Mouse (Mus musculus) c-Kit-positive CD71-positive TER-119-negative erythroid progenitor cells, embryonic 14.5 days (primary cell): Measurements from ENCODE around the gene Naa10.

Experiments used
- DNase-seq: peaks from one replicate; pipeline ENCODE4 v3.0.0-alpha.2; 2013; ENCODE audit warnings: low read depth

Gene Naa10

GRCm38 (mm10) chrX:73914827-73915703 lies 6.7 kb downstream of the Naa10 start:
- peak; percentile 90 for DNase-seq

- DNase-seq: no peak
Observed at GRCm38 (mm10) chrX:73911588-73911987, 10.2 kb downstream of the Naa10 start.

GRCm38 (mm10) chrX:73911156-73911555 lies 10.6 kb downstream of the Naa10 start:
- no peak for DNase-seq

DNA sequence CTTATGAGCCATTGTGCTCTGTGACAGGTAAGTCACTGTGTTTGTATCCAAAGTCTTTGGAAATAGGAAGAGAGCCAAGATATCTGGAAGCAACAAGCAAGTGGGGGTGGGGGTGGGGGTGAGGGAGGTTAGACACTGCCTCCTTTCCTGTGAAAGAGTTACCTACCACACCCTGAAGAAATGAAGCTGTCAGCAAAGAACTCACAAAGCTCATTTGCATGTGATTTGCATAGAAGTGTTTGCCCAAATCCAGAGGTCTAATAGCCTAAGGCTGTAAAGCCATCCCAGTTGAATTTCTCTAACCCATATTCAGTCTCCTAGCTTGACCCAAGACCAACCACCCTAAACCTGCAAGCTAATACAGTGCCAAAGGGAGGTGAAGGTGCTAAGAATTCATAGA lies 11.3 kb downstream of the Naa10 start:
- DNase-seq: no peak

DNA sequence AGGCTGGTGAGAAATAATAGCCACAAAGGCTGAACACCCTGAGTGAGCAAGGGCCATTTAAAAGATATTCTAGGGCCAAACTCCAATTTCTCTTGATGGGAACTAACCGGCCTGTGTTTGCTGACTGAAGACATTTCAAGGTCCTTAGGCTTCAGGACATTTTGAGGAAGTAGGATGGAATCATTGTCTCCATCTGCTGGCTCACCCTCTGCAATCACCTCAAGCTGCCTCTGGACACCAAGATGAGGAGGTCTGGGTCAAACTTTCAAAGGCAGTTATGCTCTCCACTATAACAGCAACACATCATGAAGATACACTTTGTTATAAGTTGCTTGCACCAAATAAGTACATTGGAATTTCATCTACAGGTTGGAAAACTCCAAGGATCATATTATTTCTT lies 11.7 kb downstream of the Naa10 start:
- DNase-seq: no peak

- no peak for DNase-seq
Observed at GRCm38 (mm10) chrX:73897959-73898358, 23.8 kb downstream of the Naa10 start.

GRCm38 (mm10) chrX:73895719-73896118 lies 26.0 kb downstream of the Naa10 start, which contains the start of gene L1cam:
TSS of gene L1cam (minus strand) at chrX:73896105.
- DNase-seq: peak; percentile 28

DNA sequence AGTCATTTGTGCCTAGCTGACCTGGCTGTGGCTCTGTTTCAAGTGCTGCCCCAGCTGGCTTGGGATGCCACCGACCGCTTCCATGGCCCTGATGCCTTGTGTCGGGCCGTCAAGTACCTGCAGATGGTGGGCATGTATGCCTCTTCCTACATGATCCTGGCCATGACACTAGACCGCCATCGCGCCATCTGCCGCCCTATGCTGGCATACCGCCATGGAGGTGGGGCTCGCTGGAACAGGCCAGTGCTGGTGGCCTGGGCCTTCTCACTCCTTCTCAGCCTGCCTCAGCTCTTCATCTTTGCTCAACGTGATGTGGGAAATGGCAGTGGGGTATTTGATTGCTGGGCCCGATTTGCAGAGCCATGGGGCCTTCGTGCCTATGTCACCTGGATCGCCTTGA lies 28.9 kb downstream of the Naa10 start:
- no peak for DNase-seq

DNA sequence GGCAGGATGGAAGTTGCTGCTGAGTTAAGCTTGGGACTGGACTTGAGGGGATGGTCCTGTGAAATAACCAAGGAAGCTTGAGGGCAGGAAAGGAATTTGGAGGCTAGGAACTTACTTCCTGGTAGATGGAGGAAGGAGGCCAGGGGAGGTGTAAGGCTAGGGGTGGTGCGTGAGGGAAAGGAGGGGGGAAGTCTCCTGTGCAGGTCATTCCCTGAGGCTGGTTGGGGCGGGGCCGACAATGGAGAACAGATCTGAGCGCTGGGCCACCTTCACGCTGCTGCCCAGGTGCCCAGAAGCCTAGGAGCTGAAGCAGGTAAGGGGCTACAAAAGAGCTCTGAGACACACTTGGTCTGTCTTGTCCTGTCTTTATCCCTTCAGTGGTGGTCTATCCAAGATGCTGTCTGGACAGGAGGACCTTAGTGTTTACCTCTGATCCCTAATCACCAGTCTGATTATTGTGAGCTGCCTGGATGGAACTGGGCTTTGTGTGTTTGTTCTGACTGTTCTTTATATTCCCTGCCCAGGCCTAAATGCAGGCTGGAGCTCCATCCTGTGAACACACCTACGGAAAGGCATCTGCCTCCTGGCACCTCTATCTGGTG lies 30.1 kb downstream of the Naa10 start, which contains the start of gene Avpr2:
Gene Avpr2, plus strand, starts transcription at position 552 of the 602 bp plus-strand sequence.
- DNase-seq: no peak

DNA sequence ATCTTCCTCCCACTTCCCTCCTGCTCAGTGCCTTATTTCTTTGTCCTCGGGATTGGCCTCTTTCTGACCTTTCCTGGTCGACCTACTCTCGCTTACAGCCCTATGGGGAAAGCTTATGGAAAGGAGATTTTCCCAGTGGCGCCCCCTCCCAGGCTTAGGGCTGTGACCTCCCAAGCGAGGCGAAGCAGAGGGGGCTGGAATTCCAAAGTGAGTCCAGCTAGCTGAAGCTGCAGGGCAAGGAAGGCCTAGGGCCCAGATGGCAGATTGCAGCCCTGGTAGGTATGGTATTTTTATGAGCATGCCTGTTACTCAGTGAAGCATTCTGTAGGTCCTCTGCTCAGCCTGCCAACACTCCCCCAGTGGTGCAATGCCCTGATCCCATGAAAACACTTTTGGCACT lies 40.3 kb downstream of the Naa10 start:
- DNase-seq: no peak

DNA sequence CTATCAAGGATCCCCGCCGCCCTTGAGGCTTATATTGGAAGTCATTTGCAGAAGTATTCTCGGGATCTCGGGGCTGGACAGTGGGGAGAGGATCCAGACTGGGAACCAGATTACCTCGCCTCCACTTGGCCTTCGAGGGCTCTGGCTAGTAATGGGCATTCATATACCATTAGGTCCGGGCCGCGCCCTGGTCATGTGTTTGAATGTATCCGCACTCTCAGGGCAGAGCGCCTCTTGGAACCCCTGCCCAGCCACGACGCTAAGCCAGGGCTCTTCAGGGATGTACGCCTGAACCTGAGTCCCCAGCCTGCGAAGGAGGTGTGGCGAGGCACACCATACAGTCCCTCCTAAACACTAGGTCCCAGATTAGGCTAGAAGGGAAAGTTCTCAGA lies 40.7 kb downstream of the Naa10 start:
- no peak for DNase-seq

DNA sequence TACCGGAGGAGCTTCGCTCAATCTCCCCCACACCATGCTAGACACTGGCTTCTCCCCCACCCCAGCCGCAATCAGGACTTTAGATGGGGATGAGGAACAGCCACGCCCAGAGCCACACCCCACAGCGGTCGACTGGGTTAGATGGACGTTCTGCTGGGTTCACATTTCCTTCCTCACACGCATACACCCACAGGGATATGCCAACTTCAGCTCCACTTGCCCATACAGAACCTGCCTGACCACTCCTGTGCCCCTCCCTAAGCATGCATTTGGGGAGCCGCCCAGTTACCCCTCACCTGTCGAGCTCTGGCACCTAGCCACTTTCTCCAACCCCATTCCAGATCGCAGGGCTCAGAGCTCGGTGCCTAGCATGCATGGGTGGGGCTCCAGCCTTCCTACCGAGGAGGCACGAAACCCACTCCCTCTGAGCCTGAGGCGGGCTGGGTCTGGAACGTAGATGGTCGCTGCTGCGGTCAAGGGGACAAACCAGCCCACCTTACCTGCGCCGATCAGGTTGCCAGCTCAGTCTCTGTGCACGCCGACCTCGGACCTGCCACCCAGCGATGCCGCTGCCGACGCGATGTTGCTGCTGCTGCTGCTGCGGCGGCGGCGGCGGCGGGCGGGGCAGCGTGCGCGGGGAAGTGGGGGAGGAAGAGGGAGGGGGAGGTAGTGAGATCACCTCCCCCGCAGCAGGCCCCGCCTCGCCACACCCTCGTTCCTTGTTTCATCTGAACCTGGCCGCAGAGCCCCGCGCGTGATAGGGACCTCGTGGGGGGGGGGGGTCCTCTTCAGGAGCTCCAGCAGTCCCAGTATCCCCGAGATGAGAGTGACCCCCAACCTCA lies 41.3 kb downstream of the Naa10 start:
- no peak for DNase-seq

DNA sequence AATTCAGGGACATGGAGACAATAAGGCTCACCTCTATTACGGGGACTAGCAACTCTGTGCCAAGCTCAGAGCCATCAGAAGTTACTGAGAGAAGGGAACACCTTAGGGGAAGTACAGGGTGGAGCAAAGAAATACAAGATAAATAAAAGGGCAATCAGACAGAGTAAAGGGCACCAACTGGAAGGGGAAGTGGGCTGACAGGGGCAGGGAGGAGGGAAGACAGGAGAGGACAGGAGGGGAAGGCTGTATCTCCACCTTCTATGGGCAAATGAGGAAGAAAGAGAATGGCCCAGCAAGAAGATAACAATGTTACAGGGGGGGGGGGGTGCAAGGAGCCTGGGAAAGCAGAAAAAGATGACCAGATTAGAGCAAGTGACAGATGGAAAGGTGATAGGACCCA lies 44.7 kb downstream of the Naa10 start:
- no peak for DNase-seq

DNA sequence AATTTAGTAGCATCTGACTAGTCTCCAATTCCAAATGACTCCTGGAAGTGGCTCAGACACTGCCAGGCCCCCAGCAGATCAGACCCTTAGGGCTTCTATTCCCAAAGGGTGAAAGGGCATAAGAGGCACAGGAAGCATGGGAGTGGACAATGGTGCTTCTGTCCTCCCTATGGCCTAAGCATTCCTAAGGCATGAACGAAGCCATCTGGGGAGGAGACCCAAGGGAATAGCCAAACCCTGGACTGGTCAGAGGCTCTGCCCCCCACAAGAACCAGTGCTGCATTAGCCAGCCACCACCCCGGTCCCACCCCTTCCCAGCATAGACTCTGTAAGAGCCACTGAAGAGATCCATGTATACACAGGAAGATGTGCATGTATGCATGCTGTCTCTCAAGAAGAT lies 45.9 kb downstream of the Naa10 start:
- no peak for DNase-seq

DNA sequence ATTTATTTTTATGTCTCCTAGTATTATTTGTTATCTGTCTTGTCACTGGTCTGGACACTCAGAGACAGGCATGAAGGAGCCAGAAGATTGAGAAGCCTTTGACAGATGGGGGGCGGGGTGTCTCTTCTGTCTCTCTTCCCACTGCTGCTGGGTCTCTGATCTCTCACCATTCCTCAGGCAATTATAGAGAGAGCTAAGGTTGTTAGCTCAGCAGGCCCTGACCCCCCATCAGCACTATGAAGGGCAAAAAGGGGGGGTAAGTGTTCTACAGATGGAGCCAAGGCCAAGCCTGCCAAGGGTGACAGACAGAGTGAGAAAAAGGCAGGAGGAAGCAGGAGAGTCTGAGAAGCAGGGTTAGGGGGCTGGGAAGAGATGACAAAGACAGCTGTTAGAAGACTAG lies 49.8 kb downstream of the Naa10 start:
- DNase-seq: no peak

GRCm38 (mm10) chrX:73871474-73871873 lies 50.3 kb downstream of the Naa10 start:
- no peak for DNase-seq

- DNase-seq: peak; percentile 34
Observed at GRCm38 (mm10) chrX:73869334-73869733, 52.4 kb downstream of the Naa10 start.

- DNase-seq: peak; percentile 27
Observed at GRCm38 (mm10) chrX:73867852-73868251, 53.9 kb downstream of the Naa10 start.

DNA sequence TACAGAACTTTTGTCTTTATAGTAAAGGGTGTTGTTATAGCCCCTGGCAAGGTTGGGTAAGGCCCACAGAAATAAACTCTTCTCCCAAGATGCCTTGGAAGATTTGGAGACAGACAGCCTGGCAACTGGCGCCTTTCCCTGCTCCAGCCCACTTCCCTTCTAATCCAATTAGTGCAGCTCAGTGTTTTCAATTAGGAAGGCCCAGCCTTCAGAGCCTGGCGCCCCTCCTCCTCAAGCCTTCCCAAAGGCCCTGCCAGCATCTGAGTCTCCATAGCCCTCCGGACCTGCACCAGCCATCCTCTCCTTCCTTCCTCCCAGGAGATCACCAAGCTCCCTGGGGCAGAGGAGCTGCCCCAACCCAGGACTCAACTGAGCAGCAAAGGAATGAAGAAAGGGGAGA lies 54.5 kb downstream of the Naa10 start:
- no peak for DNase-seq
